Mouse (Mus musculus): ENCODE data around the gene Clip2. TPM values are rescaled to one million over a fixed set of nuclear protein-coding genes. Genes with fewer than 3 reads are reported as not detected.
A peak's percentile ranks its signal among the peaks of the same experiment; 100 is the strongest.
"Not testable (repeated sequence)": the region's sequence is repeated elsewhere in the genome, so short reads cannot be mapped to it uniquely, and the experiment has no call there.

The Clip2 gene
- polyA plus RNA-seq, 1 experiment from 2014 or later = 12.7 TPM

GRCm38 (mm10) chr5:134460546-134460945 is 91.7 kb downstream of the Clip2 start:
- Histone ChIP-seq H3K4me3 (ENCODE audit: inconsistent target) (no peak overlapping the region), H3K36me3 (ENCODE audit: inconsistent target) (no peaks in the 10 kb centered on the region), H3K27ac (no peak overlapping the region), H3K79me2 (ENCODE audit: inconsistent target) (no peaks in the 10 kb centered on the region)
- 93% methylated on average over 4 of the region's 4 CpGs for WGBS (ENCODE audit: missing documents)

DNA sequence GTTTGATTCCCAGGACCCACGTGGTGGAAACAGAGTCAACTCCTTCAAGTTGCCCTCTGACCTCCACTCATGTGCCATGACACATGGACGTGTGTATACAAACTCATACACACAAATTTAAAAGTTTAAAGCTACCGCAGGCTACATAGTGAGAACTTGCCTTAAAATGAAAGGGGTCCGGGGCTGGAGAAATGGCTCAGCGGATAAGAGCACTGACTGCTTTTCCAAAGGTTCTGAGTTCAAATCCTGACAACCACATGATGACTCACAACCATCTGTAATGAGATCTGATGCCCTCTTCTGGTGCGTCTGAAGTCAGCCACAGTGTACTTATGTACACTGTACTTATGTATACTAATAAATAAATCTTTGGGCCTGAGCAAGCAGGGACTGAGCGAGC is 93.1 kb downstream of the Clip2 start:
- no peaks in the 10 kb centered on the region for H3K36me3 ChIP-seq (ENCODE audit: inconsistent target)
- H3K79me2 ChIP-seq (ENCODE audit: inconsistent target) = no peaks in the 10 kb centered on the region
- no peak overlapping the region for H3K27ac ChIP-seq
- WGBS (ENCODE audit: missing documents) = 93% methylated on average over 7 of the region's 7 CpGs
- H3K4me3 ChIP-seq (ENCODE audit: inconsistent target) = no peak overlapping the region

GRCm38 (mm10) chr5:134458416-134458815 is 93.8 kb downstream of the Clip2 start:
- no peak overlapping the region for H3K4me3 ChIP-seq (ENCODE audit: inconsistent target)
- no peak overlapping the region for H3K27ac ChIP-seq
- WGBS (ENCODE audit: missing documents) = 21% methylated on average over 3 of the region's 3 CpGs
- H3K36me3 ChIP-seq (ENCODE audit: inconsistent target) = no peaks in the 10 kb centered on the region
- no peaks in the 10 kb centered on the region for H3K79me2 ChIP-seq (ENCODE audit: inconsistent target)

- no peaks in the 10 kb centered on the region for H3K79me2 ChIP-seq (ENCODE audit: inconsistent target)
- no peak overlapping the region for H3K27ac ChIP-seq
- 75% methylated on average over 2 of the region's 2 CpGs for WGBS (ENCODE audit: missing documents)
- H3K4me3 ChIP-seq (ENCODE audit: inconsistent target) = no peak overlapping the region
- H3K36me3 ChIP-seq (ENCODE audit: inconsistent target) = no peaks in the 10 kb centered on the region
These were observed 94.9 kb downstream of the Clip2 start for GRCm38 (mm10) chr5:134457371-134457770.

DNA sequence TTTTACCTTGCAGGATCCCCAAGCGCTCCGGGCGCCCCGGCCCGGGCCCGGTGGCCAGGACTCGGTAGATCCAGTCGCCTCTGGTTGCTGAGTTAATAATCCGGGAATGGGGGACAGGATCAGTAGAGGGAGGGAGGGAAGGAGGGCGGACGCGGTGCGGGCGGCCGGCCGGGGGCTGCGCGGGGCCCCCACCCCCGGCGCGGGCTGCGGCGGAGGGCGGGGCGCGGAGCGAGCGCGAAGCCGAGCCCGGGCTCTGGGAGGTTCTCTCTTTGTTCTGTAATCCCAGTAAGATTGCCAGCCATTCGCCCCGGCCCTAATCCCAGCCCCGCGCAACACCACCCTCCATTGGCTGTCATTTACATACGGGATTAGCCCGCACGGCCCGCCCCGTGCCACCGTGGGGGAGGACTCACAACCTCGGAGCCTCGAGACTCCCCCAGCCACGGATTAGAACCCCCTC is 95.7 kb downstream of the Clip2 start, which contains the start of gene Gtf2ird1:
TSS of gene Gtf2ird1 (minus strand) at position 214 of the 460 bp plus-strand sequence.
- no peak within 1 kb of the TSS for H3K27ac ChIP-seq
- WGBS (ENCODE audit: missing documents) = 0% methylated on average over 32 of the region's 44 CpGs

DNA sequence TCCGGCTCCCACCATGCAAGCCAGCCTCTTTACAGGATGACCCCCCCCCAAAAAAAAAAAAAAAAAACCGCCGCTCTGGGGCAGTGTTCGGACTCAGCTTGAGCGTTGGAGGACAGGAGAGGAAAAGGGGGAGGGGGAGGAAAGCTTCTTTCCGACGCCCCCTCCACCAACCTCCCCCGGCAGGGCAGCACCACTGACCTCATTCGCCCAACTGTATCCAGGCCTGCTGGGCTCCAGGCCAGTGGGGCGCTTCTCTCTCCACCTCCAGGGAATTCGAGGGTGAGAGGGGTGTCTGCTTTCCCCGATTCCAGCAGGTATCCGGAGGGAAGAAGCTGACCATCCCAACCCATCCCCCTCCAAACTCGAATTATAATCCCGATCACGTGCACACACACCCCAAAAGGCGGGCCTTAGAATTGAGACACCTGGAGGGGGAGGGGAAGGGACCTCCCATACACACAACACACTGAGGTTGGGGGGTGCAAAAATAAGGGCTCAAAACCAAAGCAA is 96.3 kb downstream of the Clip2 start:
- 2% methylated on average over 17 of the region's 17 CpGs for WGBS (ENCODE audit: missing documents)
- H3K79me2 ChIP-seq (ENCODE audit: inconsistent target) = no peaks in the 10 kb centered on the region
- H3K36me3 ChIP-seq (ENCODE audit: inconsistent target) = no peaks in the 10 kb centered on the region
- no peak overlapping the region for H3K27ac ChIP-seq
- peak overlapping the region; percentile 63 for H3K4me3 ChIP-seq (ENCODE audit: inconsistent target)

More for the DNA sequence above, 95.7 kb downstream of the Clip2 start, which contains the start of gene Gtf2ird1:
- Histone ChIP-seq H3K4me3 (ENCODE audit: inconsistent target) (peak within 1 kb of the TSS; percentile 63), H3K79me2 (ENCODE audit: inconsistent target) (no peaks in the 10 kb centered on the region), H3K36me3 (ENCODE audit: inconsistent target) (no peaks in the 10 kb centered on the region)

GRCm38 (mm10) chr5:134455186-134455895 is 96.9 kb downstream of the Clip2 start:
- peak overlapping the region; percentile 63 for H3K4me3 ChIP-seq (ENCODE audit: inconsistent target)
- H3K36me3 ChIP-seq (ENCODE audit: inconsistent target) = no peaks in the 10 kb centered on the region
- 4% methylated on average over 21 of the region's 21 CpGs for WGBS (ENCODE audit: missing documents)
- H3K27ac ChIP-seq = no peak overlapping the region
- no peaks in the 10 kb centered on the region for H3K79me2 ChIP-seq (ENCODE audit: inconsistent target)

DNA sequence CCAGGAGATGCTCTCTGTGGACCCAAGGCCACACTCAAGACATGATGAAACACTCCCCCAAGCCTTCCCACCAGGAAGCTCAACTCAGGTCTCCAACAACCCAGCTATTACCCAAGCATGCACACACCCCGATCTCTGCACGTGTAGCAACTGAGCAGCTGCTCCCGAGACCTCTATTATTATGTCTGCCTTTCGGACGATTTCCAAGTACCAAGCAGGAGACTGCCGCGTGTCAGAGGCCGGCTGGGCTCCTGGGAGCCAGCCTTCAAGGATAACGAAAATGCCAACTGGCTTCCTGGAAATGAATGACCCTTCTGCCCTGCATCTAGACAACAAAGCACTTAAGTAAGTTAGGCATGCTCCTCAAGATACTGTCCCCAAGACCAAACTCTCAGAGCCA is 97.8 kb downstream of the Clip2 start:
- no peak overlapping the region for H3K4me3 ChIP-seq (ENCODE audit: inconsistent target)

DNA sequence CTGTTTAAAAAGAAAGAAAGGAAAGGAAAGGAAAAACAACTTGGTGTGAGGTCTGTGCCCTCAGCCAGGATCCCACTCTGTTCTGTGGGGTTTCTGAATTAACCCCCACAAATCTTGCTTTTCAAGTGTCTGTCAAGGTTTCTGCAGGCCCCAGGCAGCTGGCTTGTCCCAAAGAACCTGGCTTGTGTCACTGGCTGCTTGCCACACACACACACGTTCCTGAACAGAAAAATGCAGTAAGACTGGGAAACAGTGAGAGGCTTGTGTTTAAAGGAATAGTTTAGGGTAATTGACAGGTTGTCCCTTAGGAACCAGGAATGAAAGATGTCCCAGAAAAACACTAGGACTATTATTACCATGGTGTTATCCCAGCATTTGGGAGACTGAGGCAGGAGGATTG is 98.7 kb downstream of the Clip2 start:
- Histone ChIP-seq H3K27ac (no peak overlapping the region), H3K79me2 (ENCODE audit: inconsistent target) (no peaks in the 10 kb centered on the region), H3K4me3 (ENCODE audit: inconsistent target) (no peak overlapping the region), H3K36me3 (ENCODE audit: inconsistent target) (no peaks in the 10 kb centered on the region)
- 80% methylated on average over 1 of the region's 1 CpGs for WGBS (ENCODE audit: missing documents)

More for the DNA sequence above, 97.8 kb downstream of the Clip2 start:
- 65% methylated on average over 9 of the region's 9 CpGs for WGBS (ENCODE audit: missing documents)
- Histone ChIP-seq H3K79me2 (ENCODE audit: inconsistent target) (no peaks in the 10 kb centered on the region), H3K27ac (no peak overlapping the region), H3K36me3 (ENCODE audit: inconsistent target) (no peaks in the 10 kb centered on the region)

DNA sequence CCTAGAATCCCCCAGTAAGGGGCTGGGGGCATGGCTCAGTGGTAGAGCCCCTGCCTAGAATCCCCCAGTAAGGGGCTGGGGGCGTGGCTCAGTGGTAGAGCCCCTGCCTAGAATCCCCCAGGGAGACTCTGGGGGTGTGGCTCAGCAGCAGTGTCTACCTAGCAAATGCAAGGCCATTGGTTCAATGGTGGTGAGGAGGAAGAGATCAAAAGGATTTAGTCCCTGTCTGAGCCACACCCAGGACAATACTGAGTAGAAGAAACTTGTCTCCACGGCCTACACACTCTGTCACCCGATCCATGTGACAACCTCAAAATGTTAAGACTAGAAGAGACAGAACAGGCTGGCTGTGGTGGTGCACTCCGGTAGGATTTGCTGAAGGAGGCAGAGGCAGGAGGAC is 105.5 kb downstream of the Clip2 start:
- not testable (repeated sequence) for H3K36me3 ChIP-seq (ENCODE audit: inconsistent target); H3K79me2 ChIP-seq (ENCODE audit: inconsistent target); H3K27ac ChIP-seq; H3K4me3 ChIP-seq (ENCODE audit: inconsistent target)
- 90% methylated on average over 4 of the region's 4 CpGs for WGBS (ENCODE audit: missing documents)

DNA sequence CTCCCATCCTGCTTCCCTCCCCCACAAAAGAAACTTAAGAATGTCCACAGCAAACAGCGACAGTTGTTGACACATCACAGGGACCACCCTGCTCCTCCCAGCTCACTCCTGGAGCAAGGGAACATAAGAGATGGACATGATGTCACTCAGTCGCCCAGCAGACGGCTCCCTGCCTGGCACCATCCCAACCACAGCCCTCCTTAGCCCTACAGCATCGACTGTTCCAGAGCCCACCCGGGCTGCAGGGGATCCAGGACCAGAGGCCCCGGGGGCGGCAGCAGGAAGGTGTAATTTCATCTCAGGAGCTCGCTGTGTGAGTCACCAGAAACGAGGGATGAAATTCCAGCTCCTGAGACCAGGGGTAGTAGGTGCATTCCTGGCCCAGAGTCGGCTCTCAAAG is 106.3 kb downstream of the Clip2 start:
- H3K79me2 ChIP-seq (ENCODE audit: inconsistent target) = no peaks in the 10 kb centered on the region
- no peak overlapping the region for H3K4me3 ChIP-seq (ENCODE audit: inconsistent target)
- 87% methylated on average over 10 of the region's 10 CpGs for WGBS (ENCODE audit: missing documents)
- no peak overlapping the region for H3K27ac ChIP-seq
- no peaks in the 10 kb centered on the region for H3K36me3 ChIP-seq (ENCODE audit: inconsistent target)

GRCm38 (mm10) chr5:134445208-134445831 is 106.9 kb downstream of the Clip2 start:
- WGBS (ENCODE audit: missing documents) = 43% methylated on average over 9 of the region's 10 CpGs
- Histone ChIP-seq H3K27ac (no peak overlapping the region), H3K79me2 (ENCODE audit: inconsistent target) (no peaks in the 10 kb centered on the region), H3K4me3 (ENCODE audit: inconsistent target) (no peak overlapping the region), H3K36me3 (ENCODE audit: inconsistent target) (no peaks in the 10 kb centered on the region)

- 96% methylated on average over 7 of the region's 7 CpGs for WGBS (ENCODE audit: missing documents)
- no peak overlapping the region for H3K27ac ChIP-seq
These were observed 107.8 kb downstream of the Clip2 start for GRCm38 (mm10) chr5:134444473-134444872.

GRCm38 (mm10) chr5:134442066-134442465 is 110.2 kb downstream of the Clip2 start:
- WGBS (ENCODE audit: missing documents) = 100% methylated on average over 3 of the region's 3 CpGs
- H3K79me2 ChIP-seq (ENCODE audit: inconsistent target) = no peaks in the 10 kb centered on the region
- no peak overlapping the region for H3K4me3 ChIP-seq (ENCODE audit: inconsistent target)
- no peak overlapping the region for H3K27ac ChIP-seq
- no peaks in the 10 kb centered on the region for H3K36me3 ChIP-seq (ENCODE audit: inconsistent target)

More at GRCm38 (mm10) chr5:134444473-134444872, 107.8 kb downstream of the Clip2 start:
- Histone ChIP-seq H3K79me2 (ENCODE audit: inconsistent target) (no peaks in the 10 kb centered on the region), H3K4me3 (ENCODE audit: inconsistent target) (no peak overlapping the region), H3K36me3 (ENCODE audit: inconsistent target) (no peaks in the 10 kb centered on the region)

DNA sequence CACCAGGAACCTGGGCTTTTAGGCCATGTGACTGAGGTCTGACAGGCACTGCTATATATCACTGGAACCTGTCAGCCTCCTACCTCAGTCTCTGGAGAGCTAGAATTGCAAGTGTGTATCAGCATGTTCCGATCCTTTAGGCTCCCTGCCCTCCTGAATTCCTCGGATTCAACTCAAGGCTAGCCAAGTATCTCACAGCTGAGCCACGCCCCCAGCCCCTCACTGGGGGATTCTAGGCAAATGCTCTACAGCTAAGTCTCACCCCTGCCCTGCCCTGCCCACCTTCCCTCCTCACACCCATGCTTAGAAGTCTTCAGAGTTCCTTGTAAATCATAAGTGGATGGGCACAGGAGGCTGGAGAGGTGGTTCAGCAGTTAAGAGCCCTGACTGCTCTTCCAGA is 111.1 kb downstream of the Clip2 start:
- 88% methylated on average over 3 of the region's 3 CpGs for WGBS (ENCODE audit: missing documents)
- no peak overlapping the region for H3K27ac ChIP-seq
- H3K36me3 ChIP-seq (ENCODE audit: inconsistent target) = no peaks in the 10 kb centered on the region

More for the DNA sequence above, 111.1 kb downstream of the Clip2 start:
- Histone ChIP-seq H3K79me2 (ENCODE audit: inconsistent target) (no peaks in the 10 kb centered on the region), H3K4me3 (ENCODE audit: inconsistent target) (no peak overlapping the region)
